Mouse (Mus musculus) heart, embryonic 13.5 days (tissue): ENCODE data around the gene Cldn34c2. TPM values are rescaled to one million over a fixed set of nuclear protein-coding genes. Genes with fewer than 3 reads are reported as not detected.
"Not testable (repeated sequence)": the region's sequence is repeated elsewhere in the genome, so short reads cannot be mapped to it uniquely, and the experiment has no call there.

Source experiments
- ATAC-seq: fragments of 200-750 bp; cut with Nextera tagmentation; 2 replicates; pipeline ENCODE4 v1.8.0; 2017; ENCODE audit warnings: moderate TSS enrichment; ENCODE audit not compliant: insufficient number of reproducible peaks, low FRiP score, low TSS enrichment; ENCODE audit errors: extremely low read depth
- H3K27ac ChIP-seq: fragments of 300-500 bp; sonication (generic); replicated peaks from 2 replicates; pipeline ENCODE4 v1.5.1; 2015; ENCODE audit warnings: moderate library complexity, mild to moderate bottlenecking, inconsistent platforms
- H3K27me3 ChIP-seq: fragments of 300-500 bp; sonication (generic); replicated peaks from 2 replicates; pipeline ENCODE4 v1.6.1; 2015; ENCODE audit warnings: mild to moderate bottlenecking, inconsistent platforms
- H3K36me3 ChIP-seq: fragments of 300-500 bp; sonication (generic); 2 replicates; pipeline ENCODE4 v1.6.1; 2015; ENCODE audit warnings: mild to moderate bottlenecking, inconsistent platforms
- H3K4me1 ChIP-seq: fragments of 300-500 bp; sonication (generic); 2 replicates; pipeline ENCODE4 v1.6.1; 2015; ENCODE audit warnings: inconsistent platforms
- H3K4me2 ChIP-seq: fragments of 300-500 bp; sonication (generic); 2 replicates; pipeline ENCODE4 v1.6.1; 2015; ENCODE audit warnings: inconsistent platforms, mild to moderate bottlenecking, moderate library complexity
- H3K4me3 ChIP-seq: fragments of 300-500 bp; sonication (generic); 2 replicates; pipeline ENCODE4 v1.5.1; 2015; ENCODE audit warnings: moderate library complexity, mild to moderate bottlenecking, inconsistent platforms
- H3K9ac ChIP-seq: fragments of 300-500 bp; sonication (generic); 2 replicates; pipeline ENCODE4 v1.6.1; 2015; ENCODE audit warnings: inconsistent platforms, mild to moderate bottlenecking, moderate library complexity
- H3K9me3 ChIP-seq: fragments of 300-500 bp; sonication (generic); 2 replicates; pipeline ENCODE4 v1.6.1; 2016; ENCODE audit warnings: inconsistent platforms
- WGBS: fragments of 180-500 bp; shearing (Covaris S2); methylation state at CpG from one replicate; pipeline ENCODE4 v1.1.7; 2015; ENCODE audit warnings: mixed read lengths; 5-methylcytosine and 5-hydroxymethylcytosine counted together
- polyA plus RNA-seq: library from polyadenylated mRNA; unstranded; fragments of >200 nt; fragmentation: Nextera tagmentation; extraction: Ambion mirVana; gene quantifications from 2 replicates; pipeline ENCODE4 v1.2.1, GENCODE M21; 2015

Cldn34c2 gene
- polyA plus RNA-seq, result not detected in 2 replicates

GRCm38 (mm10) chrX:123581400-123581799 is at the start of gene Cldn34c2:
Gene Cldn34c2 (plus strand): TSS chrX:123581700.
- not testable (repeated sequence) for H3K4me1 ChIP-seq, ATAC-seq, H3K4me2 ChIP-seq, H3K27ac ChIP-seq, H3K4me3 ChIP-seq, H3K9me3 ChIP-seq, H3K36me3 ChIP-seq, H3K9ac ChIP-seq, H3K27me3 ChIP-seq

GRCm38 (mm10) chrX:123551378-123551777 is 30.1 kb upstream of the Cldn34c2 start:
- H3K36me3 ChIP-seq, ATAC-seq, H3K9ac ChIP-seq, H3K4me2 ChIP-seq, H3K4me1 ChIP-seq, H3K27me3 ChIP-seq, H3K9me3 ChIP-seq, H3K4me3 ChIP-seq, H3K27ac ChIP-seq: not testable (repeated sequence)
- WGBS, result 82% methylated on average over 13 of the region's 13 CpGs

- H3K4me1 ChIP-seq, H3K36me3 ChIP-seq, ATAC-seq, H3K27me3 ChIP-seq, H3K4me2 ChIP-seq, H3K9ac ChIP-seq, H3K4me3 ChIP-seq, H3K27ac ChIP-seq, H3K9me3 ChIP-seq: not testable (repeated sequence)
- WGBS, result 67% methylated on average over 9 of the region's 12 CpGs
These were observed 30.8 kb downstream of the Cldn34c2 start for GRCm38 (mm10) chrX:123612158-123612828.

Other genes starting within 250 kb of the Cldn34c2 start
- not detected in 2 replicates for gene Gm17467, start 123.1 kb downstream of the Cldn34c2 start, polyA plus RNA-seq
- not detected in 2 replicates for gene Cldn34c3, start 212.0 kb downstream of the Cldn34c2 start, polyA plus RNA-seq